Mouse (Mus musculus) embryonic fibroblast, embryonic 13.5 days (primary cell): Measurements from ENCODE around the gene Bcat2. TPM values are rescaled to one million over a fixed set of nuclear protein-coding genes. Genes with fewer than 3 reads are reported as not detected.
"Not testable (repeated sequence)": the region's sequence is repeated elsewhere in the genome, so short reads cannot be mapped to it uniquely, and the experiment has no call there.

Source experiments
- H3K27ac ChIP-seq: 2 replicates; pipeline ENCODE4 v1.5.1; 2012; ENCODE audit warnings: low read length, control low read depth, inconsistent platforms; ENCODE audit not compliant: insufficient read depth
- H3K4me1 ChIP-seq: 2 replicates; pipeline ENCODE4 v1.6.1; 2011; ENCODE audit warnings: low read length; ENCODE audit not compliant: control insufficient read depth, insufficient read depth
- H3K4me3 ChIP-seq: 2 replicates; pipeline ENCODE4 v1.5.1; 2011; ENCODE audit warnings: mild to moderate bottlenecking, control low read depth, low read length; ENCODE audit not compliant: insufficient read depth
- CTCF ChIP-seq: IDR thresholded peaks from 2 replicates; pipeline ENCODE4 v1.5.1; 2011; ENCODE audit warnings: mild to moderate bottlenecking, control low read depth, low read length, moderate library complexity, borderline replicate concordance; ENCODE audit not compliant: insufficient read depth
- POLR2A ChIP-seq: IDR thresholded peaks from 2 replicates; pipeline ENCODE4 v1.6.1; 2011; ENCODE audit warnings: low read depth, mild to moderate bottlenecking, control low read depth, low read length, moderate library complexity
- polyA plus RNA-seq: library from polyadenylated mRNA; stranded (reverse); fragments of >200 nt; gene quantifications from 2 replicates; pipeline ENCODE4 v1.2.4, GENCODE M21; 2011; ENCODE audit warnings: low read depth; ENCODE audit not compliant: missing spikeins, insufficient read length

The Bcat2 gene
- polyA plus RNA-seq, 1 experiment = 30.6 TPM

- Histone ChIP-seq H3K4me3 (peak overlapping the region; percentile 94), H3K27ac (peak overlapping the region; percentile 80), H3K4me1 (peaks cover 3% of the 10 kb centered on the region; the same call in 1 of the 2 replicates)
- no peak for TF ChIP-seq POLR2A
- TF ChIP-seq CTCF = no peak
These were observed 43.4 kb upstream of the Bcat2 start for GRCm38 (mm10) chr7:45526474-45527120.

GRCm38 (mm10) chr7:45527169-45527568 lies 42.8 kb upstream of the Bcat2 start:
- not testable (repeated sequence) for H3K4me3 ChIP-seq, H3K27ac ChIP-seq, H3K4me1 ChIP-seq

GRCm38 (mm10) chr7:45529461-45529860 lies 40.5 kb upstream of the Bcat2 start:
- Histone ChIP-seq H3K4me1 (no peaks in the 10 kb centered on the region), H3K27ac (no peak overlapping the region), H3K4me3 (no peak overlapping the region)
- TF ChIP-seq CTCF = no peak
- 0 out of 2 replicates have a peak, but pooled peaks have one; percentile 18 for TF ChIP-seq POLR2A

- Histone ChIP-seq H3K4me1 (no peaks in the 10 kb centered on the region), H3K4me3 (no peak overlapping the region), H3K27ac (no peak overlapping the region)
- TF ChIP-seq CTCF (no peak), POLR2A (0 out of 2 replicates have a peak, but pooled peaks have one; percentile 28)
These were observed 39.3 kb upstream of the Bcat2 start for GRCm38 (mm10) chr7:45530643-45531042.

- TF ChIP-seq POLR2A (no peak), CTCF (no peak)
- Histone ChIP-seq H3K27ac (no peak overlapping the region), H3K4me1 (no peaks in the 10 kb centered on the region), H3K4me3 (no peak overlapping the region)
These were observed 34.3 kb upstream of the Bcat2 start for GRCm38 (mm10) chr7:45535676-45536075.

- H3K27ac ChIP-seq = no peak overlapping the region
- H3K4me1 ChIP-seq = no peaks in the 10 kb centered on the region
- no peak overlapping the region for H3K4me3 ChIP-seq
- TF ChIP-seq POLR2A = no peak
- TF ChIP-seq CTCF = no peak
These were observed 32.4 kb upstream of the Bcat2 start for GRCm38 (mm10) chr7:45537602-45538001.

GRCm38 (mm10) chr7:45538163-45539041 lies 31.6 kb upstream of the Bcat2 start:
- no peak overlapping the region for H3K27ac ChIP-seq

GRCm38 (mm10) chr7:45539095-45539494 lies 30.9 kb upstream of the Bcat2 start:
- TF ChIP-seq POLR2A = no peak
- TF ChIP-seq CTCF = no peak

More at GRCm38 (mm10) chr7:45538163-45539041, 31.6 kb upstream of the Bcat2 start:
- Histone ChIP-seq H3K4me1 (no peaks in the 10 kb centered on the region), H3K4me3 (peak overlapping the region; percentile 49)
- no peak for TF ChIP-seq POLR2A
- TF ChIP-seq CTCF = no peak

GRCm38 (mm10) chr7:45540213-45540612 lies 29.7 kb upstream of the Bcat2 start:
- TF ChIP-seq CTCF (no peak), POLR2A (no peak)
- Histone ChIP-seq H3K4me1 (no peaks in the 10 kb centered on the region), H3K4me3 (no peak overlapping the region), H3K27ac (no peak overlapping the region)

More at GRCm38 (mm10) chr7:45539095-45539494, 30.9 kb upstream of the Bcat2 start:
- Histone ChIP-seq H3K27ac (no peak overlapping the region), H3K4me3 (no peak overlapping the region), H3K4me1 (no peaks in the 10 kb centered on the region)

- TF ChIP-seq CTCF (no peak), POLR2A (no peak)
- H3K4me1 ChIP-seq = no peaks in the 10 kb centered on the region
These were observed 25.4 kb upstream of the Bcat2 start for GRCm38 (mm10) chr7:45544525-45544924.

More at GRCm38 (mm10) chr7:45544525-45544924, 25.4 kb upstream of the Bcat2 start:
- Histone ChIP-seq H3K27ac (no peak overlapping the region), H3K4me3 (no peak overlapping the region)
